Mouse (Mus musculus) frontal cortex, postnatal 10 days (tissue): ENCODE data around the gene Polr3h.
"Not testable (repeated sequence)": the region's sequence is repeated elsewhere in the genome, so short reads cannot be mapped to it uniquely, and the experiment has no call there.

Experiments used
- DNase-seq, 2 experiments: peaks; one replicate each; pipeline ENCODE4 v3.0.0; 2022; ENCODE audit warnings: low spot score in 2 of 2, mixed read lengths in 1 of 2

The Polr3h gene

GRCm38 (mm10) chr15:81917621-81918463 lies 8.2 kb downstream of the Polr3h start:
- peak in 1 of 2 experiments; percentile 56 for DNase-seq

- DNase-seq: no peak
Measured at GRCm38 (mm10) chr15:81917201-81917600, 8.8 kb downstream of the Polr3h start.

GRCm38 (mm10) chr15:81915663-81916062 lies 10.4 kb downstream of the Polr3h start:
- no peak for DNase-seq

- DNase-seq: no peak
Measured at GRCm38 (mm10) chr15:81914668-81915067, 11.4 kb downstream of the Polr3h start.

GRCm38 (mm10) chr15:81912498-81912897 lies 13.5 kb downstream of the Polr3h start:
- no peak for DNase-seq

- not testable (repeated sequence) for DNase-seq
Measured at GRCm38 (mm10) chr15:81908767-81909166, 17.3 kb downstream of the Polr3h start.

GRCm38 (mm10) chr15:81907953-81908352 lies 18.1 kb downstream of the Polr3h start:
- no peak for DNase-seq

GRCm38 (mm10) chr15:81904939-81905338 lies 21.1 kb downstream of the Polr3h start:
- DNase-seq: peak in 1 of 2 experiments; percentile 68

- no peak for DNase-seq
Measured at GRCm38 (mm10) chr15:81898751-81899150, 27.3 kb downstream of the Polr3h start.

GRCm38 (mm10) chr15:81897607-81898285 lies 28.3 kb downstream of the Polr3h start:
- no peak for DNase-seq

- no peak for DNase-seq
Measured at GRCm38 (mm10) chr15:81896407-81896806, 29.6 kb downstream of the Polr3h start.

- no peak for DNase-seq
Measured at GRCm38 (mm10) chr15:81894002-81894401, 32.0 kb downstream of the Polr3h start.

- no peak for DNase-seq
Measured at GRCm38 (mm10) chr15:81891822-81892580, 34.0 kb downstream of the Polr3h start.

- DNase-seq: no peak
Measured at GRCm38 (mm10) chr15:81891140-81891802, 34.8 kb downstream of the Polr3h start.

- DNase-seq: no peak
Measured at GRCm38 (mm10) chr15:81889175-81889574, 36.9 kb downstream of the Polr3h start.

GRCm38 (mm10) chr15:81886795-81887550 lies 39.1 kb downstream of the Polr3h start:
- DNase-seq: no peak

- DNase-seq: no peak
Measured at GRCm38 (mm10) chr15:81885418-81885934, 40.6 kb downstream of the Polr3h start.

- DNase-seq: no peak
Measured at GRCm38 (mm10) chr15:81882348-81882747, 43.7 kb downstream of the Polr3h start.

GRCm38 (mm10) chr15:81879531-81880401 lies 46.3 kb downstream of the Polr3h start:
- DNase-seq: peak; percentile 63 to 71
